Comparison of ENCODE assay signal across 8 mouse cellular contexts in genomic region chr15:78547415-78548335, GRCm38 (mm10). TPM values are rescaled to one million over a fixed set of nuclear protein-coding genes. Genes with fewer than 3 reads are reported as not detected.
DNase-seq lines count a peak whose midpoint lies in the region; ATAC-seq and TF ChIP-seq lines count a peak whose summit lies in the region.

No protein-coding gene starts in this region.

- DNase-seq in adrenal gland, adult (ENCODE audit: inconsistent age in 2 of 2, low spot score in 1 of 2): peak; percentile 77 to 91
- DNase-seq in adrenal gland, postnatal 4 days (ENCODE audit: low spot score in 2 of 2): no peak
- no peak for DNase-seq in midbrain, embryonic 14.5 days
- DNase-seq in fibroblast of lung, adult 2 months (ENCODE audit: low read depth): peak; percentile 21
- peak; percentile 75 for DNase-seq in lung, adult 2 months
- no peak for DNase-seq in urinary bladder, adult 2 months (ENCODE audit: low spot score)
- DNase-seq in layer of hippocampus, postnatal 25 days (ENCODE audit: extremely low spot score in 1 of 2, low spot score in 1 of 2): no peak

- H3K27ac ChIP-seq in midbrain, embryonic 12.5 days (replicated peaks): peak overlapping the region; percentile 36; the same call in 1 of the 2 replicates
- no peak overlapping the region for H3K27ac ChIP-seq in midbrain, embryonic 14.5 days (replicated peaks; ENCODE audit: low read depth, low read length)

- peaks cover 5% of the 10 kb centered on the region; the same call in 1 of the 2 replicates for H3K9me3 ChIP-seq in midbrain, embryonic 12.5 days
- peaks cover 4% of the 10 kb centered on the region; the same call in 1 of the 2 replicates for H3K9me3 ChIP-seq in midbrain, embryonic 14.5 days (ENCODE audit: control insufficient read depth, low read length)

- TF ChIP-seq CTCF in lung, adult 2 months (IDR thresholded peaks at IDR 0.05; ENCODE audit: insufficient read depth, low read length): peak; percentile 16; the same call in 1 of the 2 replicates

- no peak for TF ChIP-seq POLR2A in lung, adult 2 months (IDR thresholded peaks at IDR 0.05; ENCODE audit: borderline replicate concordance, extremely low read depth, low read depth, low read length)

- WGBS in midbrain, embryonic 12.5 days: 58% methylated on average over 5 of the region's 5 CpGs
- 50% methylated on average over 5 of the region's 5 CpGs for WGBS in midbrain, embryonic 14.5 days
- WGBS in lung, adult 2 months: 35% methylated on average over 5 of the region's 5 CpGs

- H3K4me3 ChIP-seq in midbrain, embryonic 12.5 days: no peak overlapping the region
- no peak overlapping the region for H3K4me3 ChIP-seq in midbrain, embryonic 14.5 days (replicated peaks; ENCODE audit: low read depth, low read length)
- H3K4me3 ChIP-seq in lung, adult 2 months (replicated peaks; ENCODE audit: extremely low read depth, low read depth, low read length): no peak overlapping the region

- H3K27me3 ChIP-seq in midbrain, embryonic 12.5 days: peaks cover 28% of the 10 kb centered on the region
- H3K27me3 ChIP-seq in midbrain, embryonic 14.5 days (ENCODE audit: control insufficient read depth, insufficient read depth, low read length): no peaks in the 10 kb centered on the region

- no peak overlapping the region for H3K9ac ChIP-seq in midbrain, embryonic 12.5 days (replicated peaks)
- H3K9ac ChIP-seq in midbrain, embryonic 14.5 days (replicated peaks; ENCODE audit: low read length): no peak overlapping the region

- H3K4me2 ChIP-seq in midbrain, embryonic 12.5 days (replicated peaks): no peak overlapping the region
- no peak overlapping the region for H3K4me2 ChIP-seq in midbrain, embryonic 14.5 days (ENCODE audit: low read length)

- no peak for ATAC-seq in midbrain, embryonic 12.5 days (ENCODE audit: low FRiP score, low read depth)
- ATAC-seq in midbrain, embryonic 14.5 days (ENCODE audit: low FRiP score, low TSS enrichment): no peak

- H3K36me3 ChIP-seq in midbrain, embryonic 12.5 days: no peaks in the 10 kb centered on the region
- no peaks in the 10 kb centered on the region for H3K36me3 ChIP-seq in midbrain, embryonic 14.5 days (ENCODE audit: control insufficient read depth, insufficient read depth, low read length)

- peaks cover 23% of the 10 kb centered on the region for H3K4me1 ChIP-seq in midbrain, embryonic 12.5 days
- H3K4me1 ChIP-seq in midbrain, embryonic 14.5 days (ENCODE audit: control insufficient read depth, insufficient read depth, low read length): peaks cover 8% of the 10 kb centered on the region
- H3K4me1 ChIP-seq in lung, adult 2 months (ENCODE audit: control insufficient read depth, insufficient read depth, low read length): no peaks in the 10 kb centered on the region

RNA-seq across cellular contexts. Expression of gene Sstr3, which starts 3.2 kb away (rescaled TPM):
- total RNA-seq in adrenal gland, postnatal 4 days (2021): 1 to 10 TPM in 1 of 2 experiments, under 1 TPM in 1; 0.79 to 1.3 TPM
- polyA plus RNA-seq in midbrain, embryonic 12.5 days (2016; fragmentation: Nextera tagmentation; extraction: Ambion mirVana): 0.05 and 0.18 TPM in 2 replicates
- 0.18 and 0.23 TPM in 2 replicates for polyA plus RNA-seq in midbrain, embryonic 14.5 days (2014; fragmentation: Nextera tagmentation; extraction: Ambion mirVana)
- polyA plus RNA-seq in lung, adult 2 months (2012; rRNA removed): 0.02 and 0.03 TPM in 2 replicates
- 0.07 and 0.11 TPM in 2 replicates for polyA plus RNA-seq in urinary bladder, adult 2 months (2012; rRNA removed)
- 10 to 100 TPM; 22.9 to 27.2 TPM for total RNA-seq in layer of hippocampus, postnatal 25 days (2021)

RNA-seq across cellular contexts. Expression of gene C1qtnf6, which starts 16.5 kb away (rescaled TPM):
- 10 to 100 TPM; 81.8 to 93.0 TPM for total RNA-seq in adrenal gland, postnatal 4 days (2021)
- polyA plus RNA-seq in midbrain, embryonic 12.5 days (2016; fragmentation: Nextera tagmentation; extraction: Ambion mirVana): 8.2 and 9.0 TPM in 2 replicates
- 5.6 and 7.3 TPM in 2 replicates for polyA plus RNA-seq in midbrain, embryonic 14.5 days (2014; fragmentation: Nextera tagmentation; extraction: Ambion mirVana)
- polyA plus RNA-seq in lung, adult 2 months (2012; rRNA removed): 22.9 and 23.0 TPM in 2 replicates
- polyA plus RNA-seq in urinary bladder, adult 2 months (2012; rRNA removed): 29.8 and 36.9 TPM in 2 replicates
- total RNA-seq in layer of hippocampus, postnatal 25 days (2021): 1 to 10 TPM; 5.3 to 5.6 TPM

RNA-seq across cellular contexts. Expression of gene Rac2, which starts 24.9 kb away (rescaled TPM):
- total RNA-seq in adrenal gland, postnatal 4 days (2021): 10 to 100 TPM in 1 of 2 experiments, 1 to 10 TPM in 1; 9.4 to 10.4 TPM
- 4.5 and 6.9 TPM in 2 replicates for polyA plus RNA-seq in midbrain, embryonic 12.5 days (2016; fragmentation: Nextera tagmentation; extraction: Ambion mirVana)
- 3.7 and 7.0 TPM in 2 replicates for polyA plus RNA-seq in midbrain, embryonic 14.5 days (2014; fragmentation: Nextera tagmentation; extraction: Ambion mirVana)
- 145 and 187 TPM in 2 replicates for polyA plus RNA-seq in lung, adult 2 months (2012; rRNA removed)
- 13.8 and 15.0 TPM in 2 replicates for polyA plus RNA-seq in urinary bladder, adult 2 months (2012; rRNA removed)
- total RNA-seq in layer of hippocampus, postnatal 25 days (2021): 1 to 10 TPM; 1.6 to 1.9 TPM

RNA-seq across cellular contexts. Expression of gene Cyth4, which starts 49.2 kb away (rescaled TPM):
- total RNA-seq in adrenal gland, postnatal 4 days (2021): 1 to 10 TPM; 8.2 to 9.5 TPM
- polyA plus RNA-seq in midbrain, embryonic 12.5 days (2016; fragmentation: Nextera tagmentation; extraction: Ambion mirVana): 5.4 and 6.9 TPM in 2 replicates
- polyA plus RNA-seq in midbrain, embryonic 14.5 days (2014; fragmentation: Nextera tagmentation; extraction: Ambion mirVana): 1.8 and 2.3 TPM in 2 replicates
- 42.8 and 45.5 TPM in 2 replicates for polyA plus RNA-seq in lung, adult 2 months (2012; rRNA removed)
- 17.5 and 18.3 TPM in 2 replicates for polyA plus RNA-seq in urinary bladder, adult 2 months (2012; rRNA removed)
- 10 to 100 TPM; 18.9 to 24.7 TPM for total RNA-seq in layer of hippocampus, postnatal 25 days (2021)

RNA-seq across cellular contexts. Expression of gene Il2rb, which starts 52.6 kb away (rescaled TPM):
- total RNA-seq in adrenal gland, postnatal 4 days (2021): 1 to 10 TPM in 1 of 2 experiments, under 1 TPM in 1; 0.64 to 1.3 TPM
- polyA plus RNA-seq in midbrain, embryonic 12.5 days (2016; fragmentation: Nextera tagmentation; extraction: Ambion mirVana): not detected in 2 replicates
- polyA plus RNA-seq in midbrain, embryonic 14.5 days (2014; fragmentation: Nextera tagmentation; extraction: Ambion mirVana): 0.08 and 0.11 TPM in 2 replicates
- polyA plus RNA-seq in lung, adult 2 months (2012; rRNA removed): 11.0 and 12.8 TPM in 2 replicates
- polyA plus RNA-seq in urinary bladder, adult 2 months (2012; rRNA removed): 3.6 and 3.8 TPM in 2 replicates
- total RNA-seq in layer of hippocampus, postnatal 25 days (2021): under 1 TPM in 1 of 2 experiments, not detected in 1; 0.05 TPM

Comparison
In these comparisons a context has a peak if more than half of its experiments do, and no peak if none do; other contexts are left out.
1. DNase-seq: peak in adrenal gland, adult (2 of 2), fibroblast of lung, adult 2 months (single experiment) and lung, adult 2 months (single experiment); none in adrenal gland, postnatal 4 days (0 of 2), midbrain, embryonic 14.5 days (single experiment), urinary bladder, adult 2 months (single experiment) and layer of hippocampus, postnatal 25 days (0 of 2).